ENCODE assay signal across 20 mouse cellular contexts in genomic region chr4:107351368-107351767, GRCm38 (mm10). TPM values are rescaled to one million over a fixed set of nuclear protein-coding genes. Genes with fewer than 3 reads are reported as not detected.
"Had no signal": no experiment of that assay in that cellular context is flagged by ENCODE, and none has a peak within 500 bp of the region (broad histone marks: within the 10 kb centered on the region; RNA-seq: fewer than 3 reads in every experiment).

No protein-coding gene starts in this region.

- H3K36me3 ChIP-seq: neural tube, embryonic 13.5 days had no signal

- H3K4me1 ChIP-seq: stomach, embryonic 15.5 days had no signal

- H3K9me3 ChIP-seq: neural tube, embryonic 13.5 days; neural tube, embryonic 15.5 days; stomach, embryonic 15.5 days had no signal

- H3K27me3 ChIP-seq: neural tube, embryonic 13.5 days; neural tube, embryonic 15.5 days; stomach, embryonic 15.5 days had no signal

- DNase-seq: retina, postnatal 1 day; right cerebral cortex, adult 18-20 months; right cerebral cortex, postnatal 14 days; right cerebral cortex, postnatal 25 days; right cerebral cortex, postnatal 4 days; spleen, adult 18-20 months; thymus, adult 18-20 months; thymus, adult 2 months; thymus, postnatal 14 days; thymus, postnatal 25 days; thymus, postnatal 36 days; thymus, postnatal 4 days had no signal

- H3K4me3 ChIP-seq: neural tube, embryonic 13.5 days; neural tube, embryonic 15.5 days; stomach, embryonic 15.5 days had no signal

- H3K9ac ChIP-seq: neural tube, embryonic 13.5 days; neural tube, embryonic 15.5 days; stomach, embryonic 15.5 days had no signal

- H3K27ac ChIP-seq: neural tube, embryonic 13.5 days; neural tube, embryonic 15.5 days; stomach, embryonic 15.5 days; stomach, postnatal 0 days had no signal

- H3K4me2 ChIP-seq: neural tube, embryonic 13.5 days; neural tube, embryonic 15.5 days; stomach, embryonic 15.5 days had no signal

RNA-seq across cellular contexts. Expression of gene Dio1, which starts 44.4 kb away (rescaled TPM):
- total RNA-seq: neutrophil, adult 5-6 weeks had no signal
- polyA plus RNA-seq: neural tube, embryonic 13.5 days; neural tube, embryonic 14.5 days; neural tube, embryonic 15.5 days; stomach, embryonic 14.5 days; urinary bladder, adult 2 months had no signal
